Mouse (Mus musculus): ENCODE results near the gene Cry1. TPM values are rescaled to one million over a fixed set of nuclear protein-coding genes. Genes with fewer than 3 reads are reported as not detected.

Cry1 gene
- polyA plus RNA-seq, 1 experiment from 2014 or later: 22.1 TPM

DNA sequence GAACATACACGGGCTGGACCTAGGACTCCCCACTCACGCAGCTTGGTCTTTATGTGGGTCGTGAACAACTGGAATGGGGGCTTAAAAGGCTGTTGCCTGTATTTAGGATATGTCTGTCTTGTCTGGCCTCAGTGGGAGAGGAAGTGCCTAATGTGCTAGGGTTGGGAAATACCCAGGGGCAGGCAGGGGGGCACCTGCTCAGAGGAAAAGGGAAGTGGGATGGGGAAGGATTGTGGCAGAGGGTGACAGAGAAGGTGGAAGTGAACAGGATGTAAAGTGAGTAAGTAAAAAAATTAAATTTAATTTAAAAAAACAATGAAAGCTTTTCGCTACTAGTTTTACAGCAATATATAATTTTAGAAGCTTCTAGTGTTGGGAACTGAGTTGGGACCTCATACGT is 9.7 kb upstream of the Cry1 start:
- no peak overlapping the region for H3K27ac ChIP-seq (ENCODE audit: low read length)
- no peak overlapping the region for H3K4me2 ChIP-seq (ENCODE audit: low read depth, low read length)
- no peak overlapping the region for H3K4me3 ChIP-seq (replicated peaks; ENCODE audit: low read length)
- H3K36me3 ChIP-seq (ENCODE audit: control insufficient read depth, insufficient read depth, low read length): no peaks in the 10 kb centered on the region
- no peaks in the 10 kb centered on the region for H3K27me3 ChIP-seq (ENCODE audit: control insufficient read depth, insufficient read depth, low read length)
- no peak overlapping the region for H3K9ac ChIP-seq (ENCODE audit: low read length)
- 76% methylated on average over 5 of the region's 5 CpGs for WGBS
- H3K9me3 ChIP-seq (replicated peaks; ENCODE audit: control insufficient read depth, low read length): no peaks in the 10 kb centered on the region
- no peaks in the 10 kb centered on the region for H3K4me1 ChIP-seq (ENCODE audit: control insufficient read depth, insufficient read depth, low read length)
- no peak for ATAC-seq (ENCODE audit: insufficient read depth, low FRiP score)

DNA sequence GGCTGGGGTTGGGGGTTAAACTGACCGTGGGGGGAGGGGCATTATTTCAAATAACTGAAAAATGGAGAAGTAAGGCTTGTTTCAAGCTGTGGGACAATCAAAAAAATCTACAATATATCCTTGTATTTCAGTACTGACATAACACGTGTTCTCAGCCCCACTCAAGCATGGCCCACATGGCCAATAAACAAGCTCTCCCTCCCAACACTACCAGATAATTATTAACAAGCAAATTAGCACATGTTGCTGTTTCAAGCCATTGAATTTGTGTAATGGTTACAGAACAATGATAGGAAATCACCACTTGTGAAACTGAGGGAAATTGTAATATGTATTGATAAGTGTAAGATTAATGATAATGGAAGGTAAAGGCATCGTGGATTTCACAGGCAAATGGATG is 8.5 kb upstream of the Cry1 start:
- Histone ChIP-seq H3K4me1 (ENCODE audit: control insufficient read depth, insufficient read depth, low read length) (no peaks in the 10 kb centered on the region), H3K4me3 (replicated peaks; ENCODE audit: low read length) (no peak overlapping the region), H3K27me3 (ENCODE audit: control insufficient read depth, insufficient read depth, low read length) (no peaks in the 10 kb centered on the region), H3K9ac (ENCODE audit: low read length) (no peak overlapping the region), H3K9me3 (replicated peaks; ENCODE audit: control insufficient read depth, low read length) (no peaks in the 10 kb centered on the region), H3K27ac (ENCODE audit: low read length) (no peak overlapping the region), H3K4me2 (ENCODE audit: low read depth, low read length) (no peak overlapping the region), H3K36me3 (ENCODE audit: control insufficient read depth, insufficient read depth, low read length) (no peaks in the 10 kb centered on the region)
- WGBS: 69% methylated on average over 3 of the region's 3 CpGs
- no peak for ATAC-seq (ENCODE audit: insufficient read depth, low FRiP score)

DNA sequence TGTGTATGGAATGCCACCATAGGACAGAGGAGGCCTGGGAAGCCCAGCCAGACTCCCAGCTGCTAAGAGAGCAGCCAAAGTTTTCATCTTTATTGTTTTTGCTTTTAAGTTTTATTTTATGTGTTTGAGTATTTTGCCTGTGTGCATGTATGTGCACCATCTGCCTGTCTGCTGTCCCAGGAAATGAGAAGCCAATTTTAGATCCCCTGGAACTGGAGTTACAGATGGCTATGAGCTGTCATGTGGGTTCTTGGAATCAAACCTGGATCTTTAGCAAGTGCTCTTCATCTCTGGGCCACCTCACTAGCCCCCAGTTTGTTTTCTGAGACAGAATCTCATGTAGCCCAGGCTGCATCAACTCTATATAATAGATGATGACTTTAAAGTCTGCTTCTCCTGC is 5.8 kb upstream of the Cry1 start:
- no peak for ATAC-seq (ENCODE audit: insufficient read depth, low FRiP score)
- H3K4me2 ChIP-seq (ENCODE audit: low read depth, low read length): no peak overlapping the region
- no peaks in the 10 kb centered on the region for H3K27me3 ChIP-seq (ENCODE audit: control insufficient read depth, insufficient read depth, low read length)
- H3K9ac ChIP-seq (ENCODE audit: low read length): no peak overlapping the region
- no peak overlapping the region for H3K27ac ChIP-seq (ENCODE audit: low read length)
- no peaks in the 10 kb centered on the region for H3K36me3 ChIP-seq (ENCODE audit: control insufficient read depth, insufficient read depth, low read length)
- peaks cover 3% of the 10 kb centered on the region; the same call in 1 of the 2 replicates for H3K4me1 ChIP-seq (ENCODE audit: control insufficient read depth, insufficient read depth, low read length)
- no peaks in the 10 kb centered on the region for H3K9me3 ChIP-seq (replicated peaks; ENCODE audit: control insufficient read depth, low read length)
- no peak overlapping the region for H3K4me3 ChIP-seq (replicated peaks; ENCODE audit: low read length)

DNA sequence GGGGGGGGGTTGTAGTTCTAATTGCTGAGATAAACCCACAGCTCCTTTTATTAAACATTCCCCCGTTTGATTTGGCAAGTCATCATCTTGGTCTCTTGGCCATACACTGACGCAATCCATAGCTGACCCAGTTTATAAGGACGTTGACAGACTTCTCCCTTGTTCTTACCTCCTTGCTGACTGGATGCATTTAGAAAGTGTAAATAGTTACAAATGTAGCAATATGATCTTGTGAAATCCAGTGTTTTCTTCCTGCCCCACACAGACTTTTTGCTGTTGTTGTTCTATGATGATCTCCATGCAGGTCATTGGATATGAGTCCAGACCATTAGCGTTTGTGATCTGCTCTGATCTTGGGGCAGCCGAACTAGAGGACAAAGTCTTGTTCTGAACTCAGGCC is 5.1 kb upstream of the Cry1 start:
- no peak for ATAC-seq (ENCODE audit: insufficient read depth, low FRiP score)
- Histone ChIP-seq H3K9me3 (replicated peaks; ENCODE audit: control insufficient read depth, low read length) (no peaks in the 10 kb centered on the region), H3K4me3 (replicated peaks; ENCODE audit: low read length) (no peak overlapping the region), H3K27ac (ENCODE audit: low read length) (no peak overlapping the region), H3K9ac (ENCODE audit: low read length) (no peak overlapping the region), H3K4me1 (ENCODE audit: control insufficient read depth, insufficient read depth, low read length) (peaks cover 3% of the 10 kb centered on the region; the same call in 1 of the 2 replicates), H3K4me2 (ENCODE audit: low read depth, low read length) (no peak overlapping the region), H3K27me3 (ENCODE audit: control insufficient read depth, insufficient read depth, low read length) (no peaks in the 10 kb centered on the region), H3K36me3 (ENCODE audit: control insufficient read depth, insufficient read depth, low read length) (no peaks in the 10 kb centered on the region)
- WGBS: 81% methylated on average over 5 of the region's 5 CpGs

DNA sequence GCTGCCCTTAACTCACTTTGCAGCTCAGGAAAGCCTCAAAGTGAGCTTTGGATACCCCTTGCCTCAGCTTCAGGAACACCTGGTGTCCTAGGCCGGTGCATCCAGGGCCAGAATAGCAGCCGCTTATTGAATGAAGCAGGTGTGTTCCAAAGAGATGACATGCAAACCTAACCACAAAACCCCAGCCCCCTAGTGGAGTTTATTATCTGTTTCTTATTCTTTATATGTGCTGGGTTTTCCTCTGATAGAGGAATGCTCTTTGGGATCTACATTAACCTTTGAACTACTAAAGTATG is 1.6 kb upstream of the Cry1 start:
- no peak overlapping the region for H3K9ac ChIP-seq (ENCODE audit: low read length)
- WGBS: 88% methylated on average over 2 of the region's 2 CpGs
- ATAC-seq (ENCODE audit: insufficient read depth, low FRiP score): no peak
- no peak overlapping the region for H3K4me3 ChIP-seq (replicated peaks; ENCODE audit: low read length)
- no peak overlapping the region for H3K27ac ChIP-seq (ENCODE audit: low read length)
- no peaks in the 10 kb centered on the region for H3K27me3 ChIP-seq (ENCODE audit: control insufficient read depth, insufficient read depth, low read length)
- no peaks in the 10 kb centered on the region for H3K9me3 ChIP-seq (replicated peaks; ENCODE audit: control insufficient read depth, low read length)
- H3K4me2 ChIP-seq (ENCODE audit: low read depth, low read length): no peak overlapping the region
- H3K4me1 ChIP-seq (ENCODE audit: control insufficient read depth, insufficient read depth, low read length): peaks cover 12% of the 10 kb centered on the region
- no peaks in the 10 kb centered on the region for H3K36me3 ChIP-seq (ENCODE audit: control insufficient read depth, insufficient read depth, low read length)

DNA sequence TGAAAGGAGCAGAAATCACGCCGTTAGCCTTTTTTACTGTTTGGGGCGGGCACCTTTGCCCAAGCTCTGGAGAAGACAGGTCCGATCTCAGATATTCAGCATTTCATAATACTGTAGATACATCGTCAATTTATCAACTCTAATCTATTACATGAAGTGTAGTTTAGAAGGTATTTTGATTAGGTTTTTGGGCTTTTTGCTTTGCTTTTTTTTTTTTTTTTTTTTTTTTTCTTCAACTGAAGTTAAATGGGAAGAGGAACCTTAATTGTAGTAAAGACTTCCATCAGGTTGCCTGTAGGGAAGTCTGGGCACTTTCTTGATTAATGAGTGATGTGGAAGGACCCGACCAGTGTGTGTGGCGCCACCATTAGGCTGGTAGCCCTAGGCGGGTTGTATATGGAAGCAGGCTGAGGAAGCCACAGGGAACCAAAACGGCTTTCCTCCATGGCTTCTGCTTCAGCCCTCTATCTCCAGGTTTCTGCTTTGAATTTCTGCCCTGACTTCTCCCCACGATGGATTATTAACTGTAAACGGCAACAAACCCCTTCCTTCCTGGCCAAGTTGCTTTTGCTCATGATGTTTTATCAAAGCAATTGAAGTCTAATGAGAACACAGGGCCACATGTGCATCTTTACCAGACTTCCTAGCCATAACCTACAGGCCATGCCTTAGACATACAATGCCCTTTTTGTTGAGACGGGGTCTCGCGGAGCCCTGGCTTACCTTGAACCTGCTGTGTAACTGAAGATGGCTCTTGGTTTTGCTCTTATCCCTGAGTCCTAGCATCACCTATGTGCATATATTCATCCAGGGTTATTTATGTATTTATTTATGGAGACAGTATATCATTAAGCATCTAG is 1.0 kb upstream of the Cry1 start:
- Histone ChIP-seq H3K27ac (ENCODE audit: low read length) (peak overlapping the region; percentile 95), H3K4me1 (ENCODE audit: control insufficient read depth, insufficient read depth, low read length) (peaks cover 12% of the 10 kb centered on the region), H3K4me2 (ENCODE audit: low read depth, low read length) (peak overlapping the region; percentile 93), H3K4me3 (replicated peaks; ENCODE audit: low read length) (peak overlapping the region; percentile 84), H3K9me3 (replicated peaks; ENCODE audit: control insufficient read depth, low read length) (no peaks in the 10 kb centered on the region), H3K36me3 (ENCODE audit: control insufficient read depth, insufficient read depth, low read length) (no peaks in the 10 kb centered on the region), H3K27me3 (ENCODE audit: control insufficient read depth, insufficient read depth, low read length) (no peaks in the 10 kb centered on the region), H3K9ac (ENCODE audit: low read length) (peak overlapping the region; percentile 88)
- ATAC-seq (ENCODE audit: insufficient read depth, low FRiP score): no peak
- 28% methylated on average over 14 of the region's 14 CpGs for WGBS

DNA sequence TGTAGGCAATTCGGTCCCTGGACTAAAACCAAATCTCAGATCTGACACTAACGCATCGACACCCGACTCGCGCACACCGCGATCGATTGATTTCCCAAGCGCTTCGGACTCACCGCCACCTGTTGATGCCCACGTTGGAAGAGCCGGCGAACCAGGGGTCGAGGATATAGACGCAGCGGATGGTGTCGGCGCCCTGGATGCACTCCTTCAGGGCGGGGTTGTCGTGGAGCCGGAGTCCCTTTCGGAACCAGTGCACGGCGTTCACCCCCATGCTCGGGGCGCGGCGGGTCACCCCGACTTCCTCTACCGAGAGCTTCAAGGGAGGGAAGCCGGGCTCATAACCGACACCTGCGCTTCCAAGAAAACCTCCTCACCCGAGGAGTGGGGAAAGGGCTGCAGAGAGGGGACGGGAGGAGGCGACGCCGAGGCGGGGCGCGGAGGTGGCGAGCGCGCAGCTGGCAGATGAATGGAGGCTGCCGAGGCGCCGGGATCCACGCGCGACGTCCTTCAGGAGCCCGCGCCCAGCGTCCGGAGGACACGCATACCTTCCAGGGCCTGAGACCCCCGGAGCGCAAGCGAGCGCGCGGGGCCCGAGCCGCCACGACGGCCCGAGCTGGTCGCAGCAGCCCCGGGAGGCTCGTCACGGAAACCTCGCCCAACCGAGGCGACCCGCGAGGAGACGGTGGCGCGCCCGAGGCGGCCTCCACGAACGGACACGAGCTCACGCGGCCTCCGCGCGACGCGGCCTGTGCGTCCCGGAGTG is 482 bp downstream of the Cry1 start:
- Histone ChIP-seq H3K4me3 (replicated peaks; ENCODE audit: low read length) (peak overlapping the region; percentile 84), H3K27me3 (ENCODE audit: control insufficient read depth, insufficient read depth, low read length) (no peaks in the 10 kb centered on the region), H3K4me1 (ENCODE audit: control insufficient read depth, insufficient read depth, low read length) (peaks cover 12% of the 10 kb centered on the region), H3K27ac (ENCODE audit: low read length) (peak overlapping the region; percentile 46), H3K36me3 (ENCODE audit: control insufficient read depth, insufficient read depth, low read length) (no peaks in the 10 kb centered on the region), H3K9ac (ENCODE audit: low read length) (peak overlapping the region; percentile 88), H3K9me3 (replicated peaks; ENCODE audit: control insufficient read depth, low read length) (no peaks in the 10 kb centered on the region), H3K4me2 (ENCODE audit: low read depth, low read length) (peak overlapping the region; percentile 93)
- peak; percentile 5; the same call in 1 of the 2 replicates for ATAC-seq (ENCODE audit: insufficient read depth, low FRiP score)
- under 1% methylated on average over 93 of the region's 95 CpGs for WGBS

DNA sequence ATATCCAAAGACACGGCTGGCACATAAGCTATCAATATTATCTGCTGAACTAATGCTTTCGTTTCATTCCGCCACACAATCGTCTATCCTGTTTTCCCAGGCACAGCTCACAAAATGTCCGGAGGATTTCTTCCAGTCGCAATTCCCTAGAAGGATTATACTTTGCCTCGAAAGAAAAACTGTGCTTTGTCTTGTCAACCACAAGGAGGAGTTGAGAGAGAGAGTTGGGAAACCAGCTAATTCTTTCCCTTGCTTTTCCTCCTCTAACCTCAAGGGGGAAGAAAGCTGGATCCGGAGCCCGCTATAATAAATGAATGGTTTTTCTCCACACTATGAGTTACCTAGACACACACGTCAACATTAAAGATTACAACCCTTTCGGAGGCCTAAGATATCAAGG is 1.2 kb downstream of the Cry1 start:
- WGBS: under 1% methylated on average over 11 of the region's 11 CpGs
- ATAC-seq (ENCODE audit: insufficient read depth, low FRiP score): no peak

DNA sequence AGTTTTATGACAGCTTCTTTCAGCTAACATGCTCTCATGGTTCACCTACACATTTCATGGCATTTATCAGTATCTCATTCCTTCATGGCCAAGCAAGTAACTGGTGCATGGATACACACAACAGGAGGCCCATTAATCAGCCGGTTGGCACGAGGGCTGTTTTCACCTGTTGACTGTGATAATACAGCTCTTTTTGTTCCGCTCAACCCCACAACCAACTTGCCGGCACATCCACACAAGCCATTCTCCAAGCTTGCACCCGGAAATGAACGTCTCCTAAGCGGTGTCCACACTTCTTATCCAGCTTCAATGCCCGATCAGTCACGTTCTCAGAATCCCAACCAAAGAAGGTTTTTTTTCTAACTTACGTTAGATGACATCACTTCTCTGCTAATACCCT is 2.1 kb downstream of the Cry1 start:
- Histone ChIP-seq H3K9ac (ENCODE audit: low read length) (peak overlapping the region; percentile 66; the same call in 1 of the 2 replicates), H3K36me3 (ENCODE audit: control insufficient read depth, insufficient read depth, low read length) (no peaks in the 10 kb centered on the region), H3K4me1 (ENCODE audit: control insufficient read depth, insufficient read depth, low read length) (peaks cover 12% of the 10 kb centered on the region), H3K27me3 (ENCODE audit: control insufficient read depth, insufficient read depth, low read length) (no peaks in the 10 kb centered on the region), H3K27ac (ENCODE audit: low read length) (no peak overlapping the region), H3K4me2 (ENCODE audit: low read depth, low read length) (peak overlapping the region; percentile 93), H3K4me3 (replicated peaks; ENCODE audit: low read length) (peak overlapping the region; percentile 84), H3K9me3 (replicated peaks; ENCODE audit: control insufficient read depth, low read length) (no peaks in the 10 kb centered on the region)
- 81% methylated on average over 10 of the region's 10 CpGs for WGBS
- no peak for ATAC-seq (ENCODE audit: insufficient read depth, low FRiP score)

More for the DNA sequence above, 1.2 kb downstream of the Cry1 start:
- H3K27ac ChIP-seq (ENCODE audit: low read length): no peak overlapping the region; the same call in 1 of the 2 replicates
- no peaks in the 10 kb centered on the region for H3K9me3 ChIP-seq (replicated peaks; ENCODE audit: control insufficient read depth, low read length)
- H3K36me3 ChIP-seq (ENCODE audit: control insufficient read depth, insufficient read depth, low read length): no peaks in the 10 kb centered on the region
- H3K27me3 ChIP-seq (ENCODE audit: control insufficient read depth, insufficient read depth, low read length): no peaks in the 10 kb centered on the region
- peak overlapping the region; percentile 93 for H3K4me2 ChIP-seq (ENCODE audit: low read depth, low read length)
- peak overlapping the region; percentile 84 for H3K4me3 ChIP-seq (replicated peaks; ENCODE audit: low read length)
- peaks cover 12% of the 10 kb centered on the region for H3K4me1 ChIP-seq (ENCODE audit: control insufficient read depth, insufficient read depth, low read length)
- peak overlapping the region; percentile 88 for H3K9ac ChIP-seq (ENCODE audit: low read length)

All from stomach, embryonic 16.5 days (tissue).